In genomic region chr11:84868786-84869259, GRCm38 (mm10) we compare ENCODE assay signal across 7 mouse cellular contexts. TPM values are rescaled to one million over a fixed set of nuclear protein-coding genes. Genes with fewer than 3 reads are reported as not detected.
DNase-seq lines count a peak whose midpoint lies in the region; ATAC-seq and TF ChIP-seq lines count a peak whose summit lies in the region.

No protein-coding gene starts in this region.

- peak overlapping the region; percentile 85 for H3K9ac ChIP-seq in lung, embryonic 15.5 days
- H3K9ac ChIP-seq in embryonic facial prominence, embryonic 11.5 days (replicated peaks; ENCODE audit: low read length) = peak overlapping the region; percentile 92
- H3K9ac ChIP-seq in intestine, postnatal 0 days (ENCODE audit: low read depth, low read length) = peak overlapping the region; percentile 79

- no peak for TF ChIP-seq POLR2A in small intestine, adult 2 months (IDR thresholded peaks at IDR 0.05; ENCODE audit: low read depth, low read length)

- no peaks in the 10 kb centered on the region for H3K9me3 ChIP-seq in lung, embryonic 15.5 days
- no peaks in the 10 kb centered on the region for H3K9me3 ChIP-seq in embryonic facial prominence, embryonic 11.5 days (replicated peaks; ENCODE audit: control insufficient read depth, low read length)
- H3K9me3 ChIP-seq in intestine, postnatal 0 days (ENCODE audit: control insufficient read depth) = no peaks in the 10 kb centered on the region

- whole genome bisulfite sequencing in lung, embryonic 15.5 days = 7% methylated on average over 7 of the region's 7 CpGs
- WGBS in embryonic facial prominence, embryonic 11.5 days = 17% methylated on average over 7 of the region's 7 CpGs
- 2% methylated on average over 7 of the region's 7 CpGs for WGBS in intestine, postnatal 0 days
- under 1% methylated on average over 7 of the region's 7 CpGs for WGBS in small intestine, adult 2 months

- peak overlapping the region; percentile 72 for H3K4me2 ChIP-seq in lung, embryonic 15.5 days
- peak overlapping the region; percentile 84 for H3K4me2 ChIP-seq in embryonic facial prominence, embryonic 11.5 days (ENCODE audit: low read depth, low read length)
- peak overlapping the region; percentile 71 for H3K4me2 ChIP-seq in intestine, postnatal 0 days (replicated peaks; ENCODE audit: low read depth)

- H3K4me3 ChIP-seq in lung, embryonic 15.5 days = peak overlapping the region; percentile 78
- H3K4me3 ChIP-seq in embryonic facial prominence, embryonic 11.5 days (ENCODE audit: low read depth, low read length) = peak overlapping the region; percentile 81
- peak overlapping the region; percentile 68 for H3K4me3 ChIP-seq in intestine, postnatal 0 days (ENCODE audit: low read depth, low read length)
- H3K4me3 ChIP-seq in small intestine, adult 2 months (ENCODE audit: low read depth, low read length) = no peak overlapping the region; the same call in 1 of the 2 replicates

- no peak for DNase-seq in lung, postnatal 14 days
- DNase-seq in embryonic facial prominence, embryonic 11.5 days (ENCODE audit: low spot score) = no peak
- no peak for DNase-seq in layer of hippocampus, adult 11-12 months (ENCODE audit: low spot score)
- no peak for DNase-seq in right cerebral cortex, postnatal 10 days (ENCODE audit: low spot score in 2 of 2)

- TF ChIP-seq CTCF in intestine, postnatal 0 days (IDR thresholded peaks at IDR 0.05; ENCODE audit: low read depth) = no peak
- no peak for TF ChIP-seq CTCF in small intestine, adult 2 months (IDR thresholded peaks at IDR 0.05; ENCODE audit: extremely low read depth, insufficient read length, insufficient replicate concordance, low read depth, low read length)

- H3K4me1 ChIP-seq in lung, embryonic 15.5 days = peaks cover 16% of the 10 kb centered on the region
- no peaks in the 10 kb centered on the region for H3K4me1 ChIP-seq in embryonic facial prominence, embryonic 11.5 days (ENCODE audit: control insufficient read depth, insufficient read depth, low read length)
- H3K4me1 ChIP-seq in intestine, postnatal 0 days (replicated peaks; ENCODE audit: control insufficient read depth, insufficient read depth, low read length) = no peaks in the 10 kb centered on the region
- H3K4me1 ChIP-seq in small intestine, adult 2 months (ENCODE audit: control insufficient read depth, insufficient read depth, insufficient read length, low read length) = peaks cover 2% of the 10 kb centered on the region; the same call in 1 of the 2 replicates

- no peak for ATAC-seq in lung, embryonic 15.5 days (ENCODE audit: borderline replicate concordance, extremely low read depth, low FRiP score, low TSS enrichment)
- no peak for ATAC-seq in embryonic facial prominence, embryonic 11.5 days (replicated peaks; ENCODE audit: insufficient number of reproducible peaks, low FRiP score, low TSS enrichment, low read depth)
- no peak for ATAC-seq in intestine, postnatal 0 days

- no peaks in the 10 kb centered on the region for H3K27me3 ChIP-seq in lung, embryonic 15.5 days
- no peaks in the 10 kb centered on the region for H3K27me3 ChIP-seq in embryonic facial prominence, embryonic 11.5 days (ENCODE audit: control insufficient read depth, insufficient read depth, low read length)
- no peaks in the 10 kb centered on the region for H3K27me3 ChIP-seq in intestine, postnatal 0 days (replicated peaks; ENCODE audit: control insufficient read depth, insufficient read depth, low read length)
- no peaks in the 10 kb centered on the region for H3K27me3 ChIP-seq in small intestine, adult 2 months (ENCODE audit: control insufficient read depth, insufficient read depth, low read length)

- H3K27ac ChIP-seq in lung, embryonic 15.5 days = peak overlapping the region; percentile 99
- H3K27ac ChIP-seq in embryonic facial prominence, embryonic 11.5 days (replicated peaks; ENCODE audit: low read depth, low read length) = no peak overlapping the region
- H3K27ac ChIP-seq in intestine, postnatal 0 days (ENCODE audit: low read depth, low read length) = peak overlapping the region; percentile 100
- H3K27ac ChIP-seq in small intestine, adult 2 months (ENCODE audit: insufficient read depth, low read depth, low read length) = peak overlapping the region; percentile 95

- peaks cover 6% of the 10 kb centered on the region; the same call in 1 of the 2 replicates for H3K36me3 ChIP-seq in lung, embryonic 15.5 days
- H3K36me3 ChIP-seq in embryonic facial prominence, embryonic 11.5 days (replicated peaks; ENCODE audit: control insufficient read depth, insufficient read depth, low read depth, low read length) = no peaks in the 10 kb centered on the region
- no peaks in the 10 kb centered on the region for H3K36me3 ChIP-seq in intestine, postnatal 0 days (ENCODE audit: control insufficient read depth, insufficient read depth)
- peaks cover 10% of the 10 kb centered on the region; the same call in 1 of the 2 replicates for H3K36me3 ChIP-seq in small intestine, adult 2 months (ENCODE audit: control insufficient read depth, insufficient read depth, low read length)

RNA-seq across cellular contexts. Expression of gene Ggnbp2, which starts 1.8 kb away (rescaled TPM):
- polyA plus RNA-seq in lung, embryonic 15.5 days (2015; fragmentation: Nextera tagmentation; extraction: Ambion mirVana) = 61.2 and 65.4 TPM in 2 replicates
- polyA plus RNA-seq in embryonic facial prominence, embryonic 11.5 days (2014; fragmentation: Nextera tagmentation; extraction: Ambion mirVana) = 72.0 and 72.5 TPM in 2 replicates
- 75.0 and 89.9 TPM in 2 replicates for polyA plus RNA-seq in intestine, postnatal 0 days (2015; fragmentation: Nextera tagmentation; extraction: Ambion mirVana)
- polyA plus RNA-seq in small intestine, adult 2 months (2012; rRNA removed) = 12.0 and 29.2 TPM in 2 replicates

RNA-seq across cellular contexts. Expression of gene Myo19, which starts 11.1 kb away (rescaled TPM):
- polyA plus RNA-seq in lung, embryonic 15.5 days (2015; fragmentation: Nextera tagmentation; extraction: Ambion mirVana) = 8.7 and 9.0 TPM in 2 replicates
- 8.1 and 8.2 TPM in 2 replicates for polyA plus RNA-seq in embryonic facial prominence, embryonic 11.5 days (2014; fragmentation: Nextera tagmentation; extraction: Ambion mirVana)
- 3.6 and 3.9 TPM in 2 replicates for polyA plus RNA-seq in intestine, postnatal 0 days (2015; fragmentation: Nextera tagmentation; extraction: Ambion mirVana)
- 8.7 and 13.0 TPM in 2 replicates for polyA plus RNA-seq in small intestine, adult 2 months (2012; rRNA removed)

RNA-seq across cellular contexts. Expression of gene Pigw, which starts 11.3 kb away (rescaled TPM):
- 2.8 and 3.6 TPM in 2 replicates for polyA plus RNA-seq in lung, embryonic 15.5 days (2015; fragmentation: Nextera tagmentation; extraction: Ambion mirVana)
- 3.0 and 3.7 TPM in 2 replicates for polyA plus RNA-seq in embryonic facial prominence, embryonic 11.5 days (2014; fragmentation: Nextera tagmentation; extraction: Ambion mirVana)
- 1.3 and 1.5 TPM in 2 replicates for polyA plus RNA-seq in intestine, postnatal 0 days (2015; fragmentation: Nextera tagmentation; extraction: Ambion mirVana)
- 0.39 and 0.98 TPM in 2 replicates for polyA plus RNA-seq in small intestine, adult 2 months (2012; rRNA removed)

RNA-seq across cellular contexts. Expression of gene Dhrs11, which starts 40.0 kb away (rescaled TPM):
- 14.2 and 14.7 TPM in 2 replicates for polyA plus RNA-seq in lung, embryonic 15.5 days (2015; fragmentation: Nextera tagmentation; extraction: Ambion mirVana)
- polyA plus RNA-seq in embryonic facial prominence, embryonic 11.5 days (2014; fragmentation: Nextera tagmentation; extraction: Ambion mirVana) = 11.7 and 12.0 TPM in 2 replicates
- polyA plus RNA-seq in intestine, postnatal 0 days (2015; fragmentation: Nextera tagmentation; extraction: Ambion mirVana) = 129 and 141 TPM in 2 replicates
- polyA plus RNA-seq in small intestine, adult 2 months (2012; rRNA removed) = 295 and 763 TPM in 2 replicates

RNA-seq across cellular contexts. Expression of gene Znhit3, which starts 47.3 kb away (rescaled TPM):
- 61.0 and 62.6 TPM in 2 replicates for polyA plus RNA-seq in lung, embryonic 15.5 days (2015; fragmentation: Nextera tagmentation; extraction: Ambion mirVana)
- polyA plus RNA-seq in embryonic facial prominence, embryonic 11.5 days (2014; fragmentation: Nextera tagmentation; extraction: Ambion mirVana) = 67.9 and 77.0 TPM in 2 replicates
- polyA plus RNA-seq in intestine, postnatal 0 days (2015; fragmentation: Nextera tagmentation; extraction: Ambion mirVana) = 22.6 and 23.5 TPM in 2 replicates
- 3.3 and 4.3 TPM in 2 replicates for polyA plus RNA-seq in small intestine, adult 2 months (2012; rRNA removed)
